Mouse (Mus musculus): ENCODE data around the gene Phox2a. TPM values are rescaled to one million over a fixed set of nuclear protein-coding genes. Genes with fewer than 3 reads are reported as not detected.

Gene Phox2a
- total RNA-seq, 2 experiments from 2014 or later, result not detected

GRCm38 (mm10) chr7:101836271-101837153 is 18.4 kb downstream of the Phox2a start:
- intact Hi-C loops (cut with DNase I), result loop anchor here (5.0 kb wide), 2 partner anchors 61 to 169 kb away; no protein-coding TSS in a partner anchor
- DNase-seq (ENCODE audit: low spot score in 2 of 2), result peak; percentile 50 to 57

GRCm38 (mm10) chr7:101837154-101837605 is 19.1 kb downstream of the Phox2a start:
- DNase-seq (ENCODE audit: low spot score in 2 of 2), result no peak

GRCm38 (mm10) chr7:101837606-101838471 is 19.7 kb downstream of the Phox2a start, which contains the start of gene Inppl1:
TSS of gene Inppl1 (minus strand) at chr7:101838229.
- intact Hi-C loops (cut with DNase I), result loop anchor here (5.0 kb wide), 2 partner anchors 59 to 171 kb away; no protein-coding TSS in a partner anchor
- peak; percentile 77 to 78 for DNase-seq (ENCODE audit: low spot score in 2 of 2)

More at GRCm38 (mm10) chr7:101837154-101837605, 19.1 kb downstream of the Phox2a start:
- intact Hi-C loops (cut with DNase I), result loop anchor here (5.0 kb wide), 2 partner anchors 60 to 170 kb away; no protein-coding TSS in a partner anchor

- no peak for DNase-seq (ENCODE audit: low spot score in 2 of 2)
- intact Hi-C loops (cut with DNase I), result no loop called here
Observed at GRCm38 (mm10) chr7:101844186-101844585, 26.1 kb downstream of the Phox2a start.

- intact Hi-C loops (cut with DNase I), result no loop called here
- no peak for DNase-seq (ENCODE audit: low spot score in 2 of 2)
Observed at GRCm38 (mm10) chr7:101847934-101848333, 29.8 kb downstream of the Phox2a start.

GRCm38 (mm10) chr7:101851689-101852088 is 33.6 kb downstream of the Phox2a start:
- intact Hi-C loops (cut with DNase I), result no loop called here
- no peak for DNase-seq (ENCODE audit: low spot score in 2 of 2)

GRCm38 (mm10) chr7:101852846-101853245 is 34.7 kb downstream of the Phox2a start:
- intact Hi-C loops (cut with DNase I), result no loop called here
- no peak for DNase-seq (ENCODE audit: low spot score in 2 of 2)

GRCm38 (mm10) chr7:101853816-101854215 is 35.7 kb downstream of the Phox2a start:
- intact Hi-C loops (cut with DNase I), result no loop called here
- no peak for DNase-seq (ENCODE audit: low spot score in 2 of 2)

GRCm38 (mm10) chr7:101857094-101857493 is 39.0 kb downstream of the Phox2a start, which contains the start of gene Folr2:
TSS of gene Folr2 (minus strand) at chr7:101857194.
- intact Hi-C loops (cut with DNase I), result no loop called here
- DNase-seq (ENCODE audit: low spot score in 2 of 2), result no peak

- intact Hi-C loops (cut with DNase I), result no loop called here
- no peak for DNase-seq (ENCODE audit: low spot score in 2 of 2)
Observed at GRCm38 (mm10) chr7:101858362-101858761, 40.2 kb downstream of the Phox2a start.

GRCm38 (mm10) chr7:101860978-101861377 is 42.9 kb downstream of the Phox2a start:
- no peak for DNase-seq (ENCODE audit: low spot score in 2 of 2)
- intact Hi-C loops (cut with DNase I), result no loop called here

- no peak for DNase-seq (ENCODE audit: low spot score in 2 of 2)
- intact Hi-C loops (cut with DNase I), result no loop called here
Observed at GRCm38 (mm10) chr7:101862291-101862690, 44.2 kb downstream of the Phox2a start.

GRCm38 (mm10) chr7:101863415-101863814 is 45.3 kb downstream of the Phox2a start, which contains the start of gene Anapc15:
TSS of gene Anapc15 (plus strand) at chr7:101863715.
- no peak for DNase-seq (ENCODE audit: low spot score in 2 of 2)
- intact Hi-C loops (cut with DNase I), result no loop called here

GRCm38 (mm10) chr7:101866491-101867265 is 48.6 kb downstream of the Phox2a start:
- intact Hi-C loops (cut with DNase I), result no loop called here
- DNase-seq (ENCODE audit: low spot score in 2 of 2), result no peak

GRCm38 (mm10) chr7:101867482-101867881 is 49.4 kb downstream of the Phox2a start:
- DNase-seq (ENCODE audit: low spot score in 2 of 2), result no peak
- intact Hi-C loops (cut with DNase I), result no loop called here

GRCm38 (mm10) chr7:101868241-101869162 is 50.4 kb downstream of the Phox2a start:
- DNase-seq (ENCODE audit: low spot score in 2 of 2), result no peak
- intact Hi-C loops (cut with DNase I), result no loop called here

- DNase-seq (ENCODE audit: low spot score in 2 of 2), result no peak
- intact Hi-C loops (cut with DNase I), result no loop called here
Observed at GRCm38 (mm10) chr7:101869163-101869500, 51.0 kb downstream of the Phox2a start.

- no peak for DNase-seq (ENCODE audit: low spot score in 2 of 2)
- intact Hi-C loops (cut with DNase I), result no loop called here
Observed at GRCm38 (mm10) chr7:101870629-101871028, 52.5 kb downstream of the Phox2a start, which contains the start of gene Folr1. TSS of gene Folr1 (minus strand) at chr7:101870788.

Measured in left cerebral cortex, postnatal 36 days (tissue).